Mouse (Mus musculus) intestine, embryonic 16.5 days (tissue): ENCODE measurements around the gene Cacna1c. TPM values are rescaled to one million over a fixed set of nuclear protein-coding genes. Genes with fewer than 3 reads are reported as not detected.
A peak's percentile ranks its signal among the peaks of the same experiment; 100 is the strongest.

Experiments used
- ATAC-seq: fragments of 200-750 bp; cut with Nextera tagmentation; 2 replicates; pipeline ENCODE4 v1.8.0; 2017; ENCODE audit warnings: moderate TSS enrichment, moderate library complexity
- H3K27ac ChIP-seq: fragments of 300-500 bp; sonication (generic); 2 replicates; pipeline ENCODE4 v1.5.1; 2014; ENCODE audit warnings: mild to moderate bottlenecking, low read length
- H3K27me3 ChIP-seq: fragments of 300-500 bp; sonication (generic); replicated peaks from 2 replicates; pipeline ENCODE4 v1.6.1; 2014; ENCODE audit warnings: low read length, control low read depth, mixed read lengths; ENCODE audit not compliant: control insufficient read depth, insufficient read depth
- H3K36me3 ChIP-seq: fragments of 300-500 bp; sonication (generic); 2 replicates; pipeline ENCODE4 v1.6.1; 2014; ENCODE audit warnings: low read length, control low read depth; ENCODE audit not compliant: control insufficient read depth, insufficient read depth
- H3K4me1 ChIP-seq: fragments of 300-500 bp; sonication (generic); 2 replicates; pipeline ENCODE4 v1.6.1; 2014; ENCODE audit warnings: low read length, control low read depth, mixed read lengths; ENCODE audit not compliant: control insufficient read depth, insufficient read depth
- H3K4me2 ChIP-seq: fragments of 300-500 bp; sonication (generic); 2 replicates; pipeline ENCODE4 v1.6.1; 2014; ENCODE audit warnings: low read depth, low read length, control low read depth
- H3K4me3 ChIP-seq: fragments of 300-500 bp; sonication (generic); 2 replicates; pipeline ENCODE4 v1.5.1; 2014; ENCODE audit warnings: mild to moderate bottlenecking, low read length
- H3K9ac ChIP-seq: fragments of 300-500 bp; sonication (generic); 2 replicates; pipeline ENCODE4 v1.6.1; 2014; ENCODE audit warnings: low read depth, low read length
- H3K9me3 ChIP-seq: fragments of 300-500 bp; sonication (generic); 2 replicates; pipeline ENCODE4 v1.6.1; 2016; ENCODE audit warnings: low read length, control low read depth; ENCODE audit not compliant: control insufficient read depth
- WGBS: fragments of 180-500 bp; shearing (Covaris S2); extraction: QIAGEN DNeasy Blood & Tissue Kit; methylation state at CpG from one replicate; pipeline ENCODE4 v1.1.7; 2014; 5-methylcytosine and 5-hydroxymethylcytosine counted together
- polyA plus RNA-seq: library from polyadenylated mRNA; unstranded; fragments of >200 nt; fragmentation: Nextera tagmentation; extraction: Ambion mirVana; gene quantifications from 2 replicates; pipeline ENCODE4 v1.2.1, GENCODE M21; 2015

Cacna1c gene
- polyA plus RNA-seq, 1 experiment from 2014 or later: 1.8 TPM

DNA sequence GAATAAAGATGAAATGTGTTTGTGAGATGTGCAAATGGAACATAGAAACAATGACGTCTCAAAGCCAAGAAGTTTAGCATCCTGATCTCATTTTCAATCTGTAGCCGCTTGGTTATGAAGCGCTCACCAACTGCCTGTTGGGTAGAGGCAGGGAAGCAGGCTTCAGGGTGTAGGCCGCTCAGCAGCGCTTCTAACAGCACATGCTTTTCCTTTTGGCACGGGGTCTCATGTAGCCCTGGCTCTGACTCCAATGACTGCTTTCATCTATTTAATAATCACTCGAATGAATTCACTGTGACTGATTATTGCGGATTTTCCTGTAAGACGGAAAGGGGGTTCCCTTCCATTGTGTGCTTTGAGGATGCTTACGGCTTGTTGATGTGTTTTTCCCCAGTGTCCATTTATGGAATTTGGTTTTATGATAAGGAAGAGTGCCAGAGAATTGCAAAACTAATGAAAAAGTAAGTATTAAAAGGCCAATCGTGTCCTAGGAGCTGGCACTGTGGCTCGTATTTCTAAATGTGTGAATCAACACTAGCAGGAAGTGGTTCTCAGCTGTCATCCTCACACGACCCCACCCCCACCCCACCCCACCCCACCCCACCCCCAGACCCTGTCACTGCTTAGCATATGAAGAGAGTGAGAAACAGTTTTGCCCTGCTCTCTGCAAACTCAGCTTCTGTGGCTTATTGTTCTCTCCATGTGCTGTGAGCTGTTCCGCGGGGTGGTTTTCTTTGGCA lies 2.5 kb upstream of the Cacna1c start:
- Histone ChIP-seq H3K27me3 (no peaks in the 10 kb centered on the region), H3K4me1 (peaks cover 10% of the 10 kb centered on the region; the same call in 1 of the 2 replicates), H3K4me3 (no peak overlapping the region), H3K9ac (no peak overlapping the region), H3K4me2 (no peak overlapping the region), H3K9me3 (no peaks in the 10 kb centered on the region), H3K27ac (no peak overlapping the region), H3K36me3 (no peaks in the 10 kb centered on the region; the same call in 1 of the 2 replicates)
- no peak for ATAC-seq
- WGBS: 55% methylated on average over 15 of the region's 15 CpGs

DNA sequence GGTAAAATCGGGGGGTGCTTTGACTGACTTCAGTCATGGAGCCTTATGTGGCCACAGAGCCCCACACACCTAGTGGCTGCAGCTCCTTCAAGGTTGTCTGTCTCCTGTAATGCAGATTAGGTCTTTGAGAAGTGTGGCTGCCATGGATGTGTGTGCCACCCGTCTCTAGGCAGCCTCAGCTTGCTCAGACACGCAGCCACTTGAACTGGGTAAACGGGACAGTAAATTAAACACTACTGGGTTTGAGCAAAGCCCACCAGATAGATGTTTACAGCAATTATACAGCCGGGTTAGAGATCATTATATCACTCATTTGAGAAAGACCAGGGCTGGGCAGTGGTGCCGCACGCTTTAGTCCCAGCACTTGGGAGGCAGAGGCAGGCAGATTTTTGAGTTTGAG lies 1.6 kb downstream of the Cacna1c start:
- no peak for ATAC-seq
- Histone ChIP-seq H3K36me3 (no peaks in the 10 kb centered on the region), H3K9me3 (no peaks in the 10 kb centered on the region), H3K4me2 (no peak overlapping the region), H3K4me1 (peaks cover 3% of the 10 kb centered on the region; the same call in 1 of the 2 replicates), H3K4me3 (no peak overlapping the region), H3K9ac (no peak overlapping the region), H3K27me3 (no peaks in the 10 kb centered on the region), H3K27ac (peak overlapping the region; percentile 72)
- 64% methylated on average over 7 of the region's 7 CpGs for WGBS

DNA sequence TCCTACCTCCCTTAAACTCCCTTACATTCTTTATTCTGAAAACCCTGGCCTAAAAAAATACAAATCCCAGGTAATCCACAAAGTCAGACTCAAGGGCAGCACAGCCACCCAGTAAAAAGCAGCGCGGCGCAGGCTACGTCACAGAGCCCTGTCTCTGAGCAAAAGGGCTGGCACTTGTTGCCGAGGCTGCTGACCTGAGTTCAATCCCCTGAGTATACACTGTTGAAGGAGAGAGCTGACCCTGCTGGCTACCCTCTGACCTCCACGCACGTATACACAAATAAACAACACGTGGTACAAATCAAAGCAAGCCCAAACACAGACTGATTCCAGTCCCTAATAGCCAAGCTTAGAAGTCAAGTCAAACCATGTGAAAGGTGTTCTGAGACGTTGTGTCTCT lies 2.1 kb downstream of the Cacna1c start:
- ATAC-seq: no peak
- 65% methylated on average over 9 of the region's 9 CpGs for WGBS
- H3K27ac ChIP-seq: peak overlapping the region; percentile 72

DNA sequence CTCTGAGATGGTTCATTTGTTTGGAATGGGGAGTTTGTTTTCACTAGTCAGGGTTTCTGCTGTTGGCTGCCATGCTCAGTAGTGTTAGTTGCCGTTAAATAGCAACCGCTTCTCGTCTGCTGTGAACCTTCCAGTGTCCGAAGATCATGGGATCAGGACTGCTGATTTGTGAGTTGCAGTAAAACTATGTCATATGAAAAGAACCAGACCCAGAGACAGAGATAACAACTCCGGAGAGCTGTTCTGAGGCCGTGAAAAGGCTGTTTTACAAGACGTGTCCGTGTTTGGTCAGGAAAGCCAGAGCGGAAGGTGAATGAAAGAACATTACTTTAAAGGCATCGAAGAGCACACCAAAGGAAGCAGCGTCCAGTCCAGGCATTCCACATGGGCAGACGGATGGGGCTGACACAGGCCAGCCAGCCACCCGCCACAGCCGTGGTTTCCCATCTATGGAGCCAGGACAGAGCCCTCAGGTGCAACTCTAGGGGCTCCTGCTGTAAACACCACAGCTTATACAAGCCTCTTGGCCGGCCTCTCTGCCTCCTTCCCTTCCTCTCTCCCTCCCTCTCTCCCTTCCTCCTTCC lies 2.6 kb downstream of the Cacna1c start:
- H3K27ac ChIP-seq: peak overlapping the region; percentile 72; the same call in 1 of the 2 replicates
- ATAC-seq: 0 out of 2 replicates have a peak, but pooled peaks have one; percentile 23

More for the DNA sequence above, 2.1 kb downstream of the Cacna1c start:
- H3K9ac ChIP-seq: no peak overlapping the region
- H3K4me3 ChIP-seq: no peak overlapping the region
- H3K4me1 ChIP-seq: peaks cover 3% of the 10 kb centered on the region; the same call in 1 of the 2 replicates
- no peaks in the 10 kb centered on the region for H3K27me3 ChIP-seq
- no peaks in the 10 kb centered on the region for H3K36me3 ChIP-seq
- H3K9me3 ChIP-seq: no peaks in the 10 kb centered on the region
- H3K4me2 ChIP-seq: no peak overlapping the region

DNA sequence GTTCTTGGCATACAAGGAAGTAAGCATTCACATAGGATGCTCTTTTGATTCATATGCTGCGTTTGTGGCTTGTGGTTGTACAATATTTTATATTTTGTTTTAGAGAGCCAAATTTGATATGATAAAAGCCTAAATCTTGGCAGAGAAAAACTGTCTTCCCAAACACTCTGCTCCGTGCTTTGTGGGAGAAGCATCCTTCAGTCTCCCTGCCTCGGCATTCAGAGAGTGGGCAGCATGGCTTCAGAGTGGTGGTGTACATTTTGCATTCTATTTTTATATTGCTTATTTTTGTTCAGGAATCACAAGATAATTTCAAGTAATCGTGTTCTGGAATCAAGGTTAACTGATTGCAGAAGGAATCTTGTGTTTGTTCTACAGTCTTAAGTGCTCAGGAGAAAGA lies 4.7 kb downstream of the Cacna1c start:
- Histone ChIP-seq H3K9ac (no peak overlapping the region), H3K4me3 (no peak overlapping the region), H3K9me3 (no peaks in the 10 kb centered on the region), H3K27me3 (no peaks in the 10 kb centered on the region), H3K36me3 (no peaks in the 10 kb centered on the region), H3K4me2 (no peak overlapping the region), H3K4me1 (peaks cover 3% of the 10 kb centered on the region; the same call in 1 of the 2 replicates), H3K27ac (no peak overlapping the region)
- WGBS: 89% methylated on average over 4 of the region's 4 CpGs
- no peak for ATAC-seq

More for the DNA sequence above, 2.6 kb downstream of the Cacna1c start:
- Histone ChIP-seq H3K27me3 (no peaks in the 10 kb centered on the region), H3K36me3 (no peaks in the 10 kb centered on the region), H3K4me1 (peaks cover 3% of the 10 kb centered on the region; the same call in 1 of the 2 replicates), H3K9ac (no peak overlapping the region), H3K4me3 (no peak overlapping the region), H3K4me2 (no peak overlapping the region), H3K9me3 (no peaks in the 10 kb centered on the region)
- 52% methylated on average over 15 of the region's 15 CpGs for WGBS

DNA sequence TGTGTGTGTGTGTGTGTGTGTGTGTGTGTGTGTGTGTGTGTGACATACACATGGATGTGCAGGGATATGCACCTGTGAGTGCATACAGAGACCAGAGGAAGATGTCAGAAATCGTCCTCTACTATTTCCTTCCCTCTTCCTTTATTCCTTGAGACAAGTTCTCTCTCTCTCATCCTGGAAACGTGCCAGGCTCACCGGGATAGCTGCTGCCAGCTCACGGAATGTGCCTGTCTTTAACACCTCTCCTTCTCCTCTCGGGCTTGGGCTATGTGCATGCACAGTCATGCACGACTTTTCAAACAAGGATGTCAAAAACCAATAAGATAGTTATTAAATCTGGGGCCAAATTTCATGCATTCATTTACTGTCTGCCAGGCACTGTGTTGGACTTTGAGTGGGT lies 8.6 kb downstream of the Cacna1c start:
- Histone ChIP-seq H3K27ac (no peak overlapping the region), H3K4me1 (no peaks in the 10 kb centered on the region), H3K9me3 (no peaks in the 10 kb centered on the region), H3K4me2 (no peak overlapping the region), H3K36me3 (no peaks in the 10 kb centered on the region), H3K27me3 (no peaks in the 10 kb centered on the region), H3K9ac (no peak overlapping the region), H3K4me3 (no peak overlapping the region)
- WGBS: 71% methylated on average over 6 of the region's 6 CpGs
- no peak for ATAC-seq

DNA sequence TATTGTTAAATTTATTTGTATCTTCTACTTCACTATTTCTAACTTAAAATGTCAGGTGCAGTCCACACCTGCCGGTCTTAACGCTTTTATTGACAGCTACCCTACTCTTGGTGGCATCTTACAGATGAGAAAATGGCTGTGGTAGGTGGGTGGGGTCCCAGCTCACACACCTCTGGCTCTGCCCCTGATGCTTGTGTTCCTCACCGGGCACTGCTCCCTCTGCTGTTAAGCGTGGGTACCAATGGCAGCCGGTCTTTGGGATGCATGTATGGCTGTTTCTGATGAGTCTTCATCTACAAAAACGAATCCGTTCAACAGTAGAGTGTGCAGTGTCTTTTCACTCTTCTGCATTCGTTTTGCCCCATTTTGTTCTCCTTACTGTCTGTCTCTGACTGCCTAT lies 9.6 kb downstream of the Cacna1c start:
- H3K36me3 ChIP-seq: no peaks in the 10 kb centered on the region
- H3K27me3 ChIP-seq: no peaks in the 10 kb centered on the region
- ATAC-seq: no peak
- no peak overlapping the region for H3K4me3 ChIP-seq
- no peaks in the 10 kb centered on the region for H3K4me1 ChIP-seq
- no peak overlapping the region for H3K9ac ChIP-seq
- no peak overlapping the region for H3K4me2 ChIP-seq
- H3K27ac ChIP-seq: no peak overlapping the region
- 60% methylated on average over 8 of the region's 8 CpGs for WGBS
- H3K9me3 ChIP-seq: no peaks in the 10 kb centered on the region

DNA sequence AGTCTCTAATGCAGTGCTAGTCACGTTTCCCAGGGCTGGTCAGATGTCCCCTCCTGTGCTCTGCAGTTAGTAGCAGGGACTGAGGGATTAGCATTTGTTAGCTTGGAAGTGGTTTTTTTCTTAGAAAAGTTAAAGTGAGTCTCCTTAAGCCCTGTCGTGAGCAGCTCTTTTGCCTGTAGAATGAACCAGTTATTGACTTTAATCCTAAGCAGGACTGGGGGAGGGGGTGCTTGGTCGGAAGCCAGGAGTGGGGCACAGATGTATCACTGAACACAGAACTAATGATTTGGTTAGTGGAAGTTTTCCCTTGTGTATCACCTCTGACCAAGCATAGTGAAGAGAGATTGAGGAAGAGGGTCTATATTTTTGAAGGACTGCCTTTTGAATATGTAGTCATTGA lies 12.4 kb downstream of the Cacna1c start:
- H3K4me2 ChIP-seq: no peak overlapping the region
- no peaks in the 10 kb centered on the region for H3K36me3 ChIP-seq
- no peak overlapping the region for H3K9ac ChIP-seq
- H3K27ac ChIP-seq: no peak overlapping the region
- WGBS: 64% methylated on average over 3 of the region's 3 CpGs
- H3K27me3 ChIP-seq: no peaks in the 10 kb centered on the region
- H3K4me3 ChIP-seq: no peak overlapping the region
- no peaks in the 10 kb centered on the region for H3K9me3 ChIP-seq
- ATAC-seq: no peak
- no peaks in the 10 kb centered on the region for H3K4me1 ChIP-seq

DNA sequence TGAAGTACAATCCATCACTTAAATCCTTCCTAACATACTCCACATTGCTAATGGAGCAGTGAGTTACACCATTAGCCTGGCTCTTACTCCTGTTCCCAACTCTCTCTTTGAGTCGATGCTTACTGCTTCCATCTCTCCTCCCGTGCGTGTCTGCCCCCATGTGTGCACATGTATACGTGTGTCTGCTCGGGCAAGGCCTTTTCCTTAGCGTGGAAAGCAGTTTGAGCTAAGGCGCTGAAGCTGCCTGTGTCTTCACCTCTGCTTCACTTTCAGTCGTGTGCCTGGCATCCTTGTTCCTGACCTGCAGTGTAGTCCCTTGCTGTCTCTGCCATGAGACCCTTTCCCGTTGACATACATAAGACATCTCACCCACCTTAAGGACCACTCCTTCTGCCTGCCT lies 14.0 kb downstream of the Cacna1c start:
- Histone ChIP-seq H3K27ac (no peak overlapping the region), H3K4me2 (no peak overlapping the region), H3K36me3 (no peaks in the 10 kb centered on the region), H3K9ac (no peak overlapping the region), H3K27me3 (no peaks in the 10 kb centered on the region), H3K4me3 (no peak overlapping the region), H3K9me3 (no peaks in the 10 kb centered on the region), H3K4me1 (no peaks in the 10 kb centered on the region)
- no peak for ATAC-seq
- WGBS: 82% methylated on average over 9 of the region's 9 CpGs
